Mouse (Mus musculus) ES-Bruce4 (cell line): ENCODE measurements around the gene Gulp1. TPM values are rescaled to one million over a fixed set of nuclear protein-coding genes. Genes with fewer than 3 reads are reported as not detected.

Source experiments
- H3K27ac ChIP-seq: 2 replicates; pipeline ENCODE4 v1.5.1; 2012; ENCODE audit warnings: low read length, inconsistent platforms; ENCODE audit not compliant: insufficient read depth
- H3K27me3 ChIP-seq: 2 replicates; pipeline ENCODE4 v1.6.1; 2012; ENCODE audit warnings: mild to moderate bottlenecking, low read length, inconsistent platforms; ENCODE audit not compliant: control insufficient read depth, poor library complexity, insufficient read depth, severe bottlenecking
- H3K36me3 ChIP-seq: 2 replicates; pipeline ENCODE4 v1.6.1; 2012; ENCODE audit warnings: inconsistent platforms, mild to moderate bottlenecking, low read length, moderate library complexity; ENCODE audit not compliant: control insufficient read depth, poor library complexity, insufficient read depth, severe bottlenecking
- H3K4me1 ChIP-seq: one replicate; pipeline ENCODE4 v1.8.1; 2011; ENCODE audit warnings: low read length; ENCODE audit not compliant: control insufficient read depth, insufficient read depth
- H3K4me3 ChIP-seq: 2 replicates; pipeline ENCODE4 v1.5.1; 2011; ENCODE audit warnings: low read depth, mild to moderate bottlenecking, low read length
- H3K9ac ChIP-seq: 2 replicates; pipeline ENCODE4 v1.6.1; 2012; ENCODE audit warnings: low read depth, mild to moderate bottlenecking, inconsistent platforms; ENCODE audit not compliant: poor library complexity, severe bottlenecking
- H3K9me3 ChIP-seq: replicated peaks from 2 replicates; pipeline ENCODE4 v1.6.1; 2012; ENCODE audit warnings: mild to moderate bottlenecking, low read length, inconsistent platforms; ENCODE audit not compliant: control insufficient read depth, poor library complexity, insufficient read depth, severe bottlenecking
- CTCF ChIP-seq: IDR thresholded peaks from one replicate; pipeline ENCODE4 v1.8.1; 2011; ENCODE audit warnings: low read depth, low read length
- EP300 ChIP-seq: IDR thresholded peaks from 2 replicates; pipeline ENCODE4 v1.6.1; 2011; ENCODE audit warnings: low read depth, low read length; ENCODE audit not compliant: insufficient read depth
- POLR2A ChIP-seq: IDR thresholded peaks from one replicate; pipeline ENCODE4 v1.8.1; 2011; ENCODE audit warnings: low read length; ENCODE audit not compliant: insufficient read depth
- polyA plus RNA-seq: library from polyadenylated mRNA; stranded (reverse); fragments of >200 nt; gene quantifications from 2 replicates; pipeline ENCODE4 v1.2.4, GENCODE M21; 2011; ENCODE audit warnings: low read depth; ENCODE audit not compliant: missing spikeins, insufficient read depth, insufficient read length

The Gulp1 gene
- polyA plus RNA-seq, 1 experiment: 7.9 TPM

GRCm38 (mm10) chr1:44678974-44679373, 127.7 kb downstream of the Gulp1 start:
- no peak for TF ChIP-seq POLR2A
- no peak for TF ChIP-seq CTCF
- TF ChIP-seq EP300: no peak

GRCm38 (mm10) chr1:44679415-44679814, 128.1 kb downstream of the Gulp1 start:
- Histone ChIP-seq H3K9ac (no peak overlapping the region), H3K4me3 (no peak overlapping the region), H3K27me3 (no peaks in the 10 kb centered on the region), H3K36me3 (no peaks in the 10 kb centered on the region), H3K9me3 (no peaks in the 10 kb centered on the region), H3K4me1 (no peaks in the 10 kb centered on the region), H3K27ac (no peak overlapping the region)
- TF ChIP-seq POLR2A (no peak), EP300 (no peak), CTCF (no peak)

More at GRCm38 (mm10) chr1:44678974-44679373, 127.7 kb downstream of the Gulp1 start:
- Histone ChIP-seq H3K36me3 (no peaks in the 10 kb centered on the region), H3K27ac (no peak overlapping the region), H3K9me3 (no peaks in the 10 kb centered on the region), H3K27me3 (no peaks in the 10 kb centered on the region), H3K4me1 (no peaks in the 10 kb centered on the region), H3K4me3 (no peak overlapping the region), H3K9ac (no peak overlapping the region)

GRCm38 (mm10) chr1:44682556-44682955, 131.2 kb downstream of the Gulp1 start:
- H3K27me3 ChIP-seq: no peaks in the 10 kb centered on the region
- H3K4me1 ChIP-seq: no peaks in the 10 kb centered on the region
- no peak overlapping the region for H3K9ac ChIP-seq
- no peaks in the 10 kb centered on the region for H3K36me3 ChIP-seq
- no peaks in the 10 kb centered on the region for H3K9me3 ChIP-seq
- H3K4me3 ChIP-seq: no peak overlapping the region
- TF ChIP-seq CTCF: no peak
- TF ChIP-seq POLR2A: no peak
- no peak for TF ChIP-seq EP300
- no peak overlapping the region for H3K27ac ChIP-seq

GRCm38 (mm10) chr1:44683723-44684122, 132.4 kb downstream of the Gulp1 start:
- H3K9ac ChIP-seq: no peak overlapping the region
- TF ChIP-seq EP300: no peak
- no peak for TF ChIP-seq POLR2A
- no peaks in the 10 kb centered on the region for H3K9me3 ChIP-seq
- no peaks in the 10 kb centered on the region for H3K36me3 ChIP-seq
- no peak overlapping the region for H3K27ac ChIP-seq
- no peak overlapping the region for H3K4me3 ChIP-seq
- H3K4me1 ChIP-seq: no peaks in the 10 kb centered on the region
- H3K27me3 ChIP-seq: no peaks in the 10 kb centered on the region

GRCm38 (mm10) chr1:44720785-44721410, 169.6 kb downstream of the Gulp1 start:
- TF ChIP-seq EP300 (no peak), CTCF (no peak), POLR2A (no peak)
- no peaks in the 10 kb centered on the region for H3K9me3 ChIP-seq
- no peaks in the 10 kb centered on the region for H3K36me3 ChIP-seq
- H3K9ac ChIP-seq: no peak overlapping the region
- no peak overlapping the region for H3K27ac ChIP-seq
- H3K27me3 ChIP-seq: no peaks in the 10 kb centered on the region
- no peak overlapping the region for H3K4me3 ChIP-seq
- no peaks in the 10 kb centered on the region for H3K4me1 ChIP-seq

- H3K4me3 ChIP-seq: no peak overlapping the region
- no peaks in the 10 kb centered on the region for H3K4me1 ChIP-seq
- no peak overlapping the region for H3K9ac ChIP-seq
- H3K27ac ChIP-seq: no peak overlapping the region
- TF ChIP-seq EP300 (no peak), POLR2A (no peak), CTCF (no peak)
- no peaks in the 10 kb centered on the region for H3K36me3 ChIP-seq
- H3K9me3 ChIP-seq: no peaks in the 10 kb centered on the region
- no peaks in the 10 kb centered on the region for H3K27me3 ChIP-seq
Observed at GRCm38 (mm10) chr1:44741256-44741655, 189.9 kb downstream of the Gulp1 start.
